Mouse (Mus musculus) heart, adult 2 months (tissue): ENCODE measurements at regions not wholly inside any gene's neighbourhood (a gene's known extent, or its start where the extent isn't known, plus 50 kb on each side); places are given as distances from the start of the nearest gene placed in this dataset.

Experiments
- DNase-seq, 2 experiments: peaks; one replicate each; pipeline ENCODE4 v3.0.0; 2021
- H3K27ac ChIP-seq: fragments of 200-600 bp; 2 replicates; pipeline ENCODE4 v1.8.1; 2022
- H3K27me3 ChIP-seq: fragments of 200-500 bp; 2 replicates; pipeline ENCODE4 v1.6.1; 2012; ENCODE audit warnings: mild to moderate bottlenecking, low read length, inconsistent platforms, mixed read lengths; ENCODE audit not compliant: control insufficient read depth, insufficient read depth
- H3K36me3 ChIP-seq: fragments of 200-500 bp; 2 replicates; pipeline ENCODE4 v1.6.1; 2012; ENCODE audit warnings: low read length, inconsistent platforms; ENCODE audit not compliant: control insufficient read depth, insufficient read depth
- H3K4me1 ChIP-seq: fragments of 200-500 bp; 2 replicates; pipeline ENCODE4 v1.6.1; 2011; ENCODE audit warnings: low read length; ENCODE audit not compliant: control insufficient read depth, insufficient read depth
- H3K4me3 ChIP-seq: fragments of 200-600 bp; 2 replicates; pipeline ENCODE4 v1.8.1; 2022
- H3K79me2 ChIP-seq: fragments of 200-500 bp; replicated peaks from 2 replicates; pipeline ENCODE4 v1.6.1; 2012; ENCODE audit warnings: mild to moderate bottlenecking, inconsistent platforms, low read length, moderate library complexity, mixed read lengths; ENCODE audit not compliant: control insufficient read depth, insufficient read depth
- H3K9ac ChIP-seq: fragments of 200-500 bp; 2 replicates; pipeline ENCODE4 v1.6.1; 2012; ENCODE audit warnings: low read depth, mild to moderate bottlenecking, control low read depth, inconsistent platforms, low read length, mixed read lengths
- CTCF ChIP-seq: fragments of 200-600 bp; IDR thresholded peaks from 2 replicates; pipeline ENCODE4 v1.8.1; 2022; ENCODE audit warnings: antibody characterized with exemption, mild to moderate bottlenecking, moderate library complexity
- EP300 ChIP-seq: fragments of 200-500 bp; IDR thresholded peaks from 2 replicates; pipeline ENCODE4 v1.6.1; 2011; ENCODE audit warnings: low read depth, low read length, control low read depth; ENCODE audit not compliant: insufficient read depth
- POLR2A ChIP-seq: fragments of 200-500 bp; IDR thresholded peaks from 2 replicates; pipeline ENCODE4 v1.6.1; 2011; ENCODE audit warnings: mild to moderate bottlenecking, low read depth, low read length, control low read depth; ENCODE audit not compliant: insufficient read depth
- WGBS: fragments of 180-500 bp; shearing (Covaris S2); methylation state at CpG from one replicate; pipeline ENCODE4 v1.1.7; 2018; 5-methylcytosine and 5-hydroxymethylcytosine counted together
- intact Hi-C: fragments of 180-260 bp; cut with DNase I; formaldehyde crosslinking; loops from one replicate; pipeline ENCODE4 v1.15.1; 2025

- TF ChIP-seq EP300: no peak
- TF ChIP-seq CTCF: no peak
- no peak for TF ChIP-seq POLR2A
- Histone ChIP-seq H3K9ac (no peak overlapping the region), H3K4me1 (no peaks in the 10 kb centered on the region), H3K27me3 (no peaks in the 10 kb centered on the region), H3K36me3 (no peaks in the 10 kb centered on the region), H3K79me2 (no peaks in the 10 kb centered on the region), H3K27ac (no peak overlapping the region), H3K4me3 (no peak overlapping the region)
- intact Hi-C loops: no loop called here
- WGBS: 56% methylated on average over 3 of the region's 3 CpGs
- DNase-seq: no peak
Observed at GRCm38 (mm10) chr15:40436688-40437087, 302.5 kb downstream of the 9330182O14Rik start.

GRCm38 (mm10) chr15:40439827-40440226 lies 305.7 kb downstream of the 9330182O14Rik start:
- H3K79me2 ChIP-seq: no peaks in the 10 kb centered on the region
- no peaks in the 10 kb centered on the region for H3K4me1 ChIP-seq
- no peaks in the 10 kb centered on the region for H3K36me3 ChIP-seq
- intact Hi-C loops: no loop called here
- H3K9ac ChIP-seq: no peak overlapping the region
- H3K27me3 ChIP-seq: no peaks in the 10 kb centered on the region
- DNase-seq: no peak
- no peak overlapping the region for H3K4me3 ChIP-seq
- no peak for TF ChIP-seq POLR2A
- no peak for TF ChIP-seq EP300
- no peak for TF ChIP-seq CTCF
- 86% methylated on average over 1 of the region's 1 CpGs for WGBS
- no peak overlapping the region for H3K27ac ChIP-seq

DNA sequence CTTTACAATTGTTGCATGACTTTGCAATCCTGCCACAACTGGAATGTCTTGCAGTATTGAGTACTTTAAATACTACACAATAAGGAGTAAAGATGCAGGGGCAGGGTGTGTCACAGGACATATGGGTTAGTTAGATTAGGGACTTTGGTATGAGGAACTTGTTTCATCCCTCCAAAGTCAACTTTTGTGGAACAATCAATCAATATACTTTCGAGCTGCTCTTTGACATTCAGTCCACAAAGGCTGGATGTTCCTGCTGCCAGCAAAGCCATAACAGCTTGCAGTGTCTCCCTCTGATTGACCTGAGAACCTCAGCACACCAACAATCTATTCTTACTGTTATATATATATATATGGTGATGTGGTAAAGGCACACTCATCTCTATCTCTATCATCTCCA lies 314.5 kb downstream of the 9330182O14Rik start:
- DNase-seq: no peak
- Histone ChIP-seq H3K27me3 (no peaks in the 10 kb centered on the region), H3K79me2 (no peaks in the 10 kb centered on the region), H3K9ac (no peak overlapping the region), H3K36me3 (no peaks in the 10 kb centered on the region), H3K27ac (no peak overlapping the region), H3K4me3 (no peak overlapping the region), H3K4me1 (no peaks in the 10 kb centered on the region)
- TF ChIP-seq EP300: no peak
- no peak for TF ChIP-seq CTCF
- no peak for TF ChIP-seq POLR2A
- intact Hi-C loops: no loop called here
- 70% methylated on average over 1 of the region's 1 CpGs for WGBS

DNA sequence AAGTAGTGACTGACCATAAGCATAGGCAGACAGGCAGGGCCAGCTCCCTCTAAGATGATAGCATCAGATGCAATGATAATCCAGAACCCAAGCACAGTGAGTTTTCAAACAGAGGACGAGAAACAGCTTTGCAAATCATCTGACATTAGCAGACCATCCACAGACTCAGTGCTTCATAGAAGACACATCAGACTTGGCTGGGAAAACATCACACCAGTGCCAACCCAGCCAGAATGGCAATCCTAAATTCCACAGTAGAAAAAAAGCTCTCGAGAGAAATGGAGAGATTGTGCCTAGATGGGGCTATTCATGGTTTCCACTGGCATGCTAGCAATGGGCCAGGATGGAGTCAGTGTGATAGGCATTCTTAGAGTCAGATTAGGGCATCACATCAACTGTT lies 319.1 kb downstream of the 9330182O14Rik start:
- no peaks in the 10 kb centered on the region for H3K36me3 ChIP-seq
- H3K27me3 ChIP-seq: no peaks in the 10 kb centered on the region
- no peak overlapping the region for H3K9ac ChIP-seq
- WGBS: 67% methylated on average over 2 of the region's 2 CpGs
- no peaks in the 10 kb centered on the region for H3K4me1 ChIP-seq
- no peak for DNase-seq
- H3K4me3 ChIP-seq: no peak overlapping the region
- TF ChIP-seq EP300 (no peak), POLR2A (no peak), CTCF (no peak)
- intact Hi-C loops: no loop called here
- no peak overlapping the region for H3K27ac ChIP-seq
- no peaks in the 10 kb centered on the region for H3K79me2 ChIP-seq

DNA sequence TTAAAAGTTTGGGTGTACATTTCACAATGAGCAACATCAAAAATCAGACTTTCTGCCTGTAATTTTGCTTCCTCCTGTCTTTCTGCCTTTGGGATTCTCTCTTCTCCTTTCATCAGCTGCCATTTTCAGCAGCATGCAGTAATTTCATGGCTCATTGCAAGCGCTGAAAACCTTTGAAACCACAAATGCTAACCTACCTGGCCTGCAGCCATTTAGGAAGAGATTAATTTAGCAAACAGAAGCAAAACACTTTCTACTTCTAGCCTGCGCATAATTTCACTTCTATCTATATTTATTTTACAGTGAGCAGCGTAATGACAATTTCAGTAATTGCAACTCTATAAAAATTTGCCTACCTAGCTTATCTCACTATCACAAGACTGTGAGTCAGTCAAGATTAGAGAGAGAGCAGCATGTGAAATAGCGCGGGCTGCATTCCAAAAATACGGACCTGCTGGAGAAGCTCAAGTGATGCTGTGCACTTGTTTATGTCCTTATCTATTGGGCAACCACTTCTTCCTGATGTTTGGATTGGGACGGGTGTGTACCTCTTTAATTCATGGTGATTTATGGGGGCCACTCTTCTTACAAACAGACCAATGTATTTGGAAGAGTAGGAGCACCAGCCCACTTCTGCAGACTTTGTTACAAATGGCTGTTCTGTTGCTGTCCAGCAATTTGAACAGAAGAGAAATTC lies 341.6 kb downstream of the 9330182O14Rik start:
- no peak overlapping the region for H3K27ac ChIP-seq
- H3K4me1 ChIP-seq: no peaks in the 10 kb centered on the region; the same call in 1 of the 2 replicates
- peak; percentile 20 to 26 for DNase-seq
- no peaks in the 10 kb centered on the region for H3K79me2 ChIP-seq
- intact Hi-C loops: no loop called here
- WGBS: 35% methylated on average over 7 of the region's 7 CpGs
- H3K36me3 ChIP-seq: no peaks in the 10 kb centered on the region
- H3K4me3 ChIP-seq: peak overlapping the region; percentile 16; the same call in 1 of the 2 replicates
- TF ChIP-seq EP300 (no peak), POLR2A (no peak), CTCF (no peak)
- no peak overlapping the region for H3K9ac ChIP-seq
- H3K27me3 ChIP-seq: no peaks in the 10 kb centered on the region

- H3K79me2 ChIP-seq: no peaks in the 10 kb centered on the region
- H3K36me3 ChIP-seq: no peaks in the 10 kb centered on the region
- 78% methylated on average over 1 of the region's 1 CpGs for WGBS
- no peak for DNase-seq
- intact Hi-C loops: no loop called here
- no peaks in the 10 kb centered on the region for H3K27me3 ChIP-seq
- TF ChIP-seq CTCF (no peak), EP300 (no peak), POLR2A (no peak)
- no peaks in the 10 kb centered on the region; the same call in 1 of the 2 replicates for H3K4me1 ChIP-seq
- no peak overlapping the region for H3K27ac ChIP-seq
- H3K9ac ChIP-seq: no peak overlapping the region
- H3K4me3 ChIP-seq: no peak overlapping the region
Observed at GRCm38 (mm10) chr15:40480386-40480785, 346.2 kb downstream of the 9330182O14Rik start.
